Mouse (Mus musculus) hindbrain, embryonic 14.5 days (tissue): Measurements from ENCODE around the gene Scgb2b27. TPM values are rescaled to one million over a fixed set of nuclear protein-coding genes. Genes with fewer than 3 reads are reported as not detected.

ENCODE experiments used
- polyA plus RNA-seq: library from polyadenylated mRNA; unstranded; fragments of >200 nt; fragmentation: Nextera tagmentation; extraction: Ambion mirVana; gene quantifications from 2 replicates; pipeline ENCODE4 v1.2.1, GENCODE M21; 2014

Scgb2b27 gene
- polyA plus RNA-seq, 1 experiment from 2014 or later, result not detected

Other genes with a start within 250 kb of the Scgb2b27 start
- gene Scgb2b26, start 68.9 kb downstream of the Scgb2b27 start, polyA plus RNA-seq, result not detected in 2 replicates
- not detected in 2 replicates for gene Scgb1b27, start 7.5 kb upstream of the Scgb2b27 start, polyA plus RNA-seq
- gene Scgb1b30, start 81.5 kb upstream of the Scgb2b27 start, polyA plus RNA-seq, result not detected in 2 replicates
- gene Wtip, start 119.3 kb upstream of the Scgb2b27 start, polyA plus RNA-seq, result 2.5 and 3.2 TPM in 2 replicates
- gene Uba2, start 155.7 kb upstream of the Scgb2b27 start, polyA plus RNA-seq, result 164 and 177 TPM in 2 replicates
- gene Pdcd2l, start 182.7 kb upstream of the Scgb2b27 start, polyA plus RNA-seq, result 63.8 and 68.9 TPM in 2 replicates
- gene Gpi1, start 216.4 kb upstream of the Scgb2b27 start, polyA plus RNA-seq, result 265 and 302 TPM in 2 replicates
- gene Gm6096, start 237.1 kb upstream of the Scgb2b27 start, polyA plus RNA-seq, result 0.77 and 1.0 TPM in 2 replicates